Mouse (Mus musculus) heart, postnatal 0 days (tissue): Measurements from ENCODE around the gene Tmcc2.

ENCODE experiments used
- CTCF ChIP-seq: IDR thresholded peaks from 2 replicates; pipeline ENCODE4 v1.5.1; 2016; ENCODE audit warnings: antibody characterized with exemption, control low read depth, low read depth
- EP300 ChIP-seq: IDR thresholded peaks from 2 replicates; pipeline ENCODE4 v1.6.1; 2016; ENCODE audit warnings: antibody characterized with exemption, low read depth

DNA sequence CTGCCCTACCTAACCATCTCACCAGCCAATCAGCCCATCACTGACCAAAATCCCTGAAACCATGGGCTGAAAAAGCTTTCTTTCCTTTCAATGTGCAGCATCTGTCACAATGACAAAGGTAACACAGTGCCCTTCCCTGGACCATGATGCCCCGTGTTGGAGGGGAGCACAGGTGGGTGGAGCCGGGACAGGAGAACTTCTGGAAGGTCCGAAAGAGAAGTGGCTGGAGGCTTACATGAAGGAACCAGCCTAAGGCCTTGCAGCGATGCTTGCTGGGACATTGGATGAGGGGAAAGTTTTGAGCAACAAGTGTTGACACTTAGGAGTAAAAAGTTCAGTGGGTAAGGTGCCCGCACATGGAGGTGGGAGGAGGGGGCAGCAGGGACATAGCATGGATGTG, 42.7 kb downstream of the Tmcc2 start:
- TF ChIP-seq CTCF = no peak
- no peak for TF ChIP-seq EP300
